Mouse (Mus musculus): ENCODE results near the gene Golga4.

GRCm38 (mm10) chr9:118621691-118622090 lies 115.6 kb downstream of the Golga4 start:
- TF ChIP-seq MAX (IDR thresholded peaks at IDR 0.05; ENCODE audit: low read depth) (no peak), POLR2A (IDR thresholded peaks at IDR 0.05; ENCODE audit: insufficient read length, low read depth) (no peak)
